Mouse (Mus musculus) layer of hippocampus, postnatal 25 days (tissue): ENCODE data around the gene Zfp575. TPM values are rescaled to one million over a fixed set of nuclear protein-coding genes. Genes with fewer than 3 reads are reported as not detected.

Source experiments
- DNase-seq, 2 experiments: peaks; one replicate each; pipeline ENCODE4 v3.0.0; 2022; ENCODE audit warnings: mixed read lengths in 2 of 2, low spot score in 1 of 2; ENCODE audit errors: extremely low spot score in 1 of 2
- total RNA-seq, 2 experiments: library from RNA; stranded (reverse); gene quantifications; 2 replicates each; pipeline ENCODE4 v1.2.3; 2021

Gene Zfp575
- total RNA-seq, 2 experiments from 2014 or later: 5.6 to 6.2 TPM

GRCm38 (mm10) chr7:24606046-24606445 is 18.6 kb upstream of the Zfp575 start:
- DNase-seq: no peak

GRCm38 (mm10) chr7:24605561-24605960 is 18.1 kb upstream of the Zfp575 start:
- no peak for DNase-seq

- peak; percentile 94 to 100 for DNase-seq
Observed at GRCm38 (mm10) chr7:24600941-24601597, 13.6 kb upstream of the Zfp575 start.

- DNase-seq: no peak
Observed at GRCm38 (mm10) chr7:24599211-24600067, 12.0 kb upstream of the Zfp575 start.

GRCm38 (mm10) chr7:24598121-24598520 is 10.7 kb upstream of the Zfp575 start:
- DNase-seq: no peak

- DNase-seq: no peak
Observed at GRCm38 (mm10) chr7:24595464-24595863, 8.0 kb upstream of the Zfp575 start.

GRCm38 (mm10) chr7:24594309-24594803 is 6.9 kb upstream of the Zfp575 start:
- no peak for DNase-seq

GRCm38 (mm10) chr7:24593621-24594308 is 6.3 kb upstream of the Zfp575 start:
- DNase-seq: peak; percentile 44 to 49

GRCm38 (mm10) chr7:24592781-24593180 is 5.3 kb upstream of the Zfp575 start:
- no peak for DNase-seq

- DNase-seq: no peak
Observed at GRCm38 (mm10) chr7:24592163-24592562, 4.7 kb upstream of the Zfp575 start.

GRCm38 (mm10) chr7:24591735-24592134 is 4.3 kb upstream of the Zfp575 start:
- DNase-seq: no peak

- DNase-seq: no peak
Observed at GRCm38 (mm10) chr7:24588336-24588735, 895 bp upstream of the Zfp575 start.

- DNase-seq: no peak
Observed at GRCm38 (mm10) chr7:24586828-24587227, 613 bp downstream of the Zfp575 start.

GRCm38 (mm10) chr7:24585995-24586394 is 1.4 kb downstream of the Zfp575 start:
- DNase-seq: no peak

GRCm38 (mm10) chr7:24584876-24585275 is 2.6 kb downstream of the Zfp575 start:
- no peak for DNase-seq

- DNase-seq: no peak
Observed at GRCm38 (mm10) chr7:24577811-24578210, 9.6 kb downstream of the Zfp575 start.

- no peak for DNase-seq
Observed at GRCm38 (mm10) chr7:24574224-24574796, 13.1 kb downstream of the Zfp575 start.

GRCm38 (mm10) chr7:24572455-24572854 is 15.0 kb downstream of the Zfp575 start:
- DNase-seq: no peak

- DNase-seq: no peak
Observed at GRCm38 (mm10) chr7:24571071-24571470, 16.4 kb downstream of the Zfp575 start.

- no peak for DNase-seq
Observed at GRCm38 (mm10) chr7:24568512-24568911, 18.9 kb downstream of the Zfp575 start.

- no peak for DNase-seq
Observed at GRCm38 (mm10) chr7:24566206-24566605, 21.2 kb downstream of the Zfp575 start.
